Mouse (Mus musculus) frontal cortex, postnatal 14 days (tissue): Measurements from ENCODE around the gene Xylb.

ENCODE experiments used
- DNase-seq, 2 experiments: peaks; one replicate each; pipeline ENCODE4 v3.0.0; 2022; ENCODE audit warnings: low spot score in 2 of 2

The Xylb gene

DNA sequence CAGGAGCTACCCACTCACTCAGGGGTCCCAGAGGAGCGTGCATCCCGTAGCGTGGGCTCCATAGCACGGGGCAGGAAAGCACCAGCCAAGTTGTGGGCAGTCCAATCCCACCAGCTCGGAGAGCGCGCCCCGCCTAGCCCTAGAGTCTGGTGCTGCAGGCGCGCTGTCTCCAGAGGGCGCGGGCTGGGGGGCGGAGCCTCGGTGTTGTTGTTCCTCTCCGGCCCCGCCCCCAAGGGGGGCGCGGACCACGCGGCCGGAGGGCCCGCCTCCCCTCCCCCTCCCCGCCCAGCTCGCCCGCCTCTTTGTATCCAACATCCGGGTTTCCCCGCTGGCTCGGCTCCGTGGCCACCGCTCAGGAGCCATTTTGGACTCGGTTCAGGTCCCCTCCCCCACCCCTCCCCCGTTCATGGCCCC, 44.6 kb downstream of the Xylb start, which contains the start of gene Acvr2b:
TSS of gene Acvr2b (plus strand) at position 318 of the 414 bp plus-strand sequence.
- peak; percentile 84 to 86 for DNase-seq

DNA sequence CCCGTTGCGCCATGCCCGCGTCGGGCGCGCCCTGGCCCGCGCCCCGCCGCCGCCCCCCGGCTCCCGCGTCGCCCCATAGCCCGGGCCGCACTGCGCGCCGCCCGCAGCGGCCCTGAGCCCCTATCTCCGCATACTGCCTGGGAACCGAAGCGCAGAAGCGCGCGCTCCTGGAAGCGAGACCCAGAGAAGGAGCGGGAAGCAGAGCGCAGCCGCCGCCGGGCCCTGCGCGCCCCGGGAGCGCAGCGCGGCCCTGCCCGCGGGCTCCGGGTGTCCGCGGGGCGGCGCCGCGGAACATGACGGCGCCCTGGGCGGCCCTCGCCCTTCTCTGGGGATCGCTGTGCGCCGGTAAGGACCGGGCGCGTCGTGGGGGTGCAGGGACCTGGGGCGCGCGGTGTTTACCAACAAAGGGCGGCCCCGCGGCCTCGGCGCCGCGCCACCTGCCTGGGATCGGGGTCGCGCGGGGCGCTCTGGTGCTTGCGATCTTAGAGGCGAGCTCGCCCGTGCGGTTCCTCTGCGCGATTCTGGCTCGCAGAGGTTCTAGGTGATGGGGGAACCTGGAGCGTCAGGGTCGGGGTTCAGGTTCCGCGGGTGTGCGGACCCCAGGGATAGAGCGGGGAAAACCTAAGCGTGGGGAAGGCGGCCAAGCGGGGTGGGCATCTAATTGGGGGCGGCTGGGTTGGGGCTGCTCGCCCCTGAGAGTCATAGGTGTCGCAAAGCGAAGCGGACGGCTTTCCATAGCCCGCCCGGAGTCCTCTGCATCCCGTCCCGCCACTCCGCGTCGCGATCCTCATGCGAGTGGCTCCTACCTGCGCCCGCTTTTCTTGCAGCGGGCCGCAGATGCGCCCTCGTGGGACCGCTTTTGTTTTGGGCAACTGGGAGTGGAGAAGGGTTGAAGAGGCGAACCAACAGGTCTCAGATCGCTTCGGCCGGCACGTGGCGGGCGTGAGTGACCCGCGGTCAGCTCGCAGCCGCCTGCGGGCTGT, 45.4 kb downstream of the Xylb start:
- peak; percentile 33 to 48 for DNase-seq

DNA sequence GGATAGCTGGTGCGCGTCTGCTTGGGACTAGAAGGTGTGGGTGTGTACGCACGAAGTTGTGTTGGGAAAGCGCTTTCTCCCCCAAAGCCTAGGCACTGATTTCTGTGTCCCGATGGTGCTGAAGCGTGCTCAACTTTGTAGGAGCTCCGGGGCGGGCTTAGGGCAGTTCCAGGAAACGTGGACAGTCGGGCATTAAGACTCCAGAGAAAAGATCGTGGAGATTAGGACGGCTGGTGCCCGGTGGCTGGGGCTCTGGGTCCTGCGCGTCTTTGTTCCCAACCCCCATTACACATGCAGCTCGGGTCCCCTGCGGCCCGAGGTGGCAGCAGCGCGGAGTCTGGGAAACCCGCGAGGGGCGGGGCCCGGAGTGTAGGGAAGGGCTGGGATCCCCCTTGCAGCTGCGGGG, 46.1 kb downstream of the Xylb start:
- DNase-seq = peak in 1 of 2 experiments; percentile 32

DNA sequence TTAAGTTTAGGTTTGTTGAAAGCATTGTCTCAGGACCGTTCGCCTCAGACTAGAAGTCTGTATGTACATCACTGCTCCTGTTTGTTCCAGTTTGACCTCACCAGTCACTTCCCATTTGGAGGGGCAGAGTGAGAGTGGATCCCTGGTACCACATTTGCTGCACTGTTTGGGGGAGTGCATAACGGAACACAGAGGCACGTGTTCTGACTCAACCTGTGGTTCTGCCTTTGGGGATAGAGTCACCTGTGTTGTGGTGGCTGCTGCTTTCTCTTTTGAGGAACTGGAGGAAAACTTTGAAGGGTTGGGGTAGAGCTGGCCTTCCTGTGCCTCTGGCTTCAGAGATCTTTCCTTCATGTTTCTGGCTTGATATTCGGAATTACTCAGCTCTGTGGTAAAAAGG, 46.9 kb downstream of the Xylb start:
- no peak for DNase-seq

DNA sequence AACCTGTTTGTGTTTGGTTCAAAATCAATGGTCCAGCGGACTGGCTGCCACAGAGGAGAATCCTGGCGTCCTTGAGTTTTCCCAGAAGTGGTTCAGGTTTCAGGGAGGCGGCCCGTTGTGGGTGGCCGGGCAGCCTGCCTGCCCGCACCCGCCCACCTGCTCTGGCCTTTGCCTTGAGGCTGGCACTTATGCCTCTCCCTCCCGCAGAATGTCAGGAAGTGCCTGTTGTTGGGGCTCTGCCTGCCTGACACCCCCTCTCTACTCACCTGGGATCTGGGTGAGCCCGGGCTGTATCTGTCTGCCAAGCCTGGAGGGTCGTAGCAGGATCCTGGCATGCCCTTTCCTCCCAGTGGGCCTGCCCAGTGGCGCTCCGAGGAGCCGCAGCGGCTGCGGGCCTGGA, 50.7 kb downstream of the Xylb start:
- no peak for DNase-seq

DNA sequence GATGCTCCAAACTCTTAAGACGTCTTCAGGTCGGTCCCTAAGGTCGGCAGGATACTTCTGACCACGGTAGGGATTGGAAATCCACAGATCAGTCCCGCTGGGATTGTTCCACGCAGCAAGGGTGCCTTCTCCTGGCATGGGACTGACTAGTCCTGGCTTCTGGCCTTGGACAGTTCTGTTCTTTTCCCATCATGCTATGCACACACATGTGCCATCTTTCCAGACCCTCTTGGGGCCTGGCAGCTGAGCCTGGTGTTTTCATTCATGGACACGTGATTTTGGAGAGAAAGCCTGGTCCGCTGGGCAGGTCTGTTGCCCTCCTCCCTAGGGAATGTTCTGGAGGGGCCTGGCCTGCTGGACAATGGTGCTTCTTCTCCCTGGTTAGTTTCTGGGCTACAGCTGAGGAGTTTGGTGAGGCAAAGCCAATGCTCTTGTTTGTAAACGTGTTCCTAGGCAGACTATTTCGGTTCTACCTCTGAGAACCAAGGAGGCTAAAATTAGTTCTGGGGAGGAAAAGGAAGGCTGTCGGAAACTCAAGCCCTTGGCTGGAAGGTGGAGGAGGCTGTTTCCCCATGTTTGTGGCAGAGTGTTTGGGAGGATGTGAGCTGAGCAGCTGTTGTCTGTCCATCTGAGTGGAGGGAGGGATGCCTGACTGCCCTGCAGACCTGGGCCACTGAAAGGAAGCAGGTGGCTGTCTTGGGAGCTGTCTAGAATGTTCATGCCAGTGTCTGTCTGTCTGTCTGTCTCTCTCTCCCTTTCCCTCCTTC, 51.9 kb downstream of the Xylb start:
- DNase-seq = no peak

DNA sequence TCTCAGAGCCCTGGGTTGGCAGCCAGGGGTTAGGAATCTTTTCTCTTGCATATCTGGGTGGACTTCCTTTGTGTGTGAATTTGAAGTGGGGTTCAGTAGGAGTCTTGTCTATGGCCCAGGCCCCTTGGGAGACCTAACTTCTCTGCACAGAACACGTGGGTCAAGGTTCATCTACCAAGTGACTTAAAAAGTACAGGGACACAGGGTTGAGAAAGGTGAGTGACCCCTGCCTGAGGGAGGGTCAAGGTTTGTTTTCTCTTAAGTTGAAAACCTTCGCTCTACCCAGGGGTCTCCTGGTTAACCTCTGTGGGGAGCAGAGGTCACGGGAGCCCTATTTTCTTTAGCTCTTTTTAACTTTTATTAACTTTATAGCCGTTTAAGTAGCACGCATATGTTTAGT, 52.7 kb downstream of the Xylb start:
- DNase-seq = no peak

DNA sequence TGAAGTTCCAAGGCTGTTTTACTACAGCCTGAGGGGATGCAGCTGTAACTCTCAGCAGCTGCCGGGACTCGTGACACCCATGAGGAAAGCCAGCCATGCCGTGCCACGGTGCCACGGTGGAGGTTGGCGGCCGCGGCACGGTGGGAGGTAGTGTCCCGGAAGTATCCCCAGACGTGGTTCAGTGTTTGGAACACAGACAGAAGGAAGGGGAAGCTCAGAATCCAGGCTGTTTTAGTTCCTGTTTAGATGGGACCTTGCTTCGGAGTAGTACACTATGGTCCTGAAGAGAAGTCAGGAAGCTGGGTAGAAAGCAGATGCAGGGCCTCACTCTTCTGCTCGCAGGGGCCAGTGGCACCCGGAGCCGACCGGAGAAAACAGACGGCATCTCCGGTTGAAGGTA, 60.8 kb downstream of the Xylb start:
- no peak for DNase-seq

DNA sequence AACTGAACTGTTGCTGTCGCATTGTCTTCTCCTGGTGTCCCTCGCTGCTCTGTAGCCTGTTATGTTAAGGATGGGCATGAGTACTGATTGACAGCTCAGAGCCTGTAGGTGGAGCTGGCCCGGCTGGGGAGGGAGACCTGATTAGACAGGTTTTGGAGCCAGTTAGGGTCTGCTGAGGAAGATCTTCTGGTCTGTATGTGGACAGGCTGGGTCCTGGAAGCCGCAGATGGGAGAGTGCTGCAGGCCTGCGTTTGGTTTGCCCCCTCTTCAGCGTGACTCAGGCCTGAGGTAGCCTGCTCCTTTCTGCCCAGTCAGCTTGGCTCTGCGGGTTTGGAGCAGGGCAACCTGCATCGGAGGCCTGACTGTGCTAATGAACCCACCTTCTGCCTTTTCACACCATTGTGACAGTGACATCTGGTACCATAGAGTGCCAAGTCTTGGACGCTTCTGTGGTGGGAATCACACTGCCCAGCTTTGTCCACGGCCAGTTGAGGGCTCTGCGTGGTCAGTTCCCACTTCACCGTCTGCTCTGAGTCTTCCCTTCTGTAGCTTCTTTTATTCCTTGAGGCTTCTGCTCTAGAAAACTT, 62.8 kb downstream of the Xylb start:
- DNase-seq = no peak

DNA sequence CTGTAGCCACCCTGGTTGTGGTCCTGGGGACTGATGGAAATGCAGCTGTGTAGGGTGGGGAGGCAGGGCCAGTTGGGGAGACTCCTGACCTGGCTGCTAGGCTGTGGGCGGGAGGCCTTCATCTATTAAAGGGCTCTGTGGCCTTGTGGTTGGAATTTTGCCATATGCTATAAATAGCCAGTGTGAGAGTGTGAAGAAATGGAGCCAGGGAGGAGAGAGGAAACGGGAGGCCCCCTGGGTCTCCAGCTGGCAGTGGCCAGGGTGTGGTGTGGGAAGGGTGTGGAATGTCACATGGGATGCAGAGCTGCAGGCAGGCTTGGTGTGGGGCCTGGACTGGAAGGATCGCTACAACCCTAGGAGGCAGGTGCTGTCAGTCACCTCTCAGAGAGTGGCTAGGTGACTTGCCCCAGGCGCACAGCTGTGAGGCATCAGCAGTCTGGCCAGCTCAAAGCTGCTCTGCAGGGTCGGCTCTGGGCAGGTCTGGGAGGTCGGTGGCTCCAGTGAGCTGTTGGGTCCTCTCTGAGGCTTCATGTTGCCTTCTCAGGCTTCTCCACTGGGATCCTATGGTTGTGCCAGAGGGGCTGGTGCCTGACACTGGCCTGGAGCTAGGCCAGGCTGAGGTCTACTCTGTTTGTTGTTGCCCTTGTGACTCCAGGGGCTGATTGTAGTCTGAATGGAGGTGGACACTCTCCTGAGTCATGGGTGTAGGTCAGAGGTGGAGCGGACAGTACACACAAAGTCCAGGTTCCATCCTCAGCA, 68.2 kb downstream of the Xylb start:
- DNase-seq = no peak

DNA sequence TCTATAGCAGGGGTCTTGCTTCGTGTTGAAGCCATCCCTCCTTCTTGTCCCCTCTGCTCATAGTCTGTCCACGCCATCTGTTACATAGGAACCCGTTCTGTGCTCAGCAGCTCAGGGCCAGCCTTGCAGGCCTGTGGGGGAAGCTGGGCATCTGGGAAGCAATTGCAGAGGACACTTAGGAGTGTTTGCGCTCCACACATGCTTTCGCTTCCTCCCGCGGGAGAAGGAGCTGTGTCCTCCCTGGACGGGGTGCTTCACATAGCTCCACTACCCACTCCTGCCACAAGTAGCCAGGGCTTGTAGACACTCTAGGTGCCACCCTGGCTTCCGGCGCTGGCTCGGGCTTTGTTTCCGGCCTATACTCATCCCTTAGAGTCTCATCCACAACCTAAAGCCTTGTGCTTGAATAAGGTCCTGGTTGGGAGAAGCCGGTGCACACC, 68.8 kb downstream of the Xylb start:
- DNase-seq = no peak

DNA sequence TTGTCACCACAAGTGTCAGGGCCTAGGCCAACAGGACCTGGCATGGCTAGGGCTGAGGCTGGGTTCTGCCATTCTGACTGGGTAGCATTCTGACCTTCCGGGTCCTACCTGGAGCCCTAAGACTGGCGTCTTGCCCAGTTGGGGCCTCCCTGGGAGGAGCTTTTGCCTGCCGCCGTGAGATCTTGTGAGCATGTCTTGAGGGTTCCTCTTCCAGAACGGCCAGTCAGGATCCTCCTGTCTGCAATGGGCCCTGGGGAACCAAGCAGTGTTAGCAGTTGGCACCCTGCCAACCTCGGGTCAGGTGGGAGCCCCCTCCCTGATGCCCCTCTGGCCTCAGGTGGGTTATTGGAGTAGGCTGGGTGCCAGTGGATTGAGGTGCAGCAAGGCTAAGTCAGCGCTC, 69.3 kb downstream of the Xylb start:
- no peak for DNase-seq

DNA sequence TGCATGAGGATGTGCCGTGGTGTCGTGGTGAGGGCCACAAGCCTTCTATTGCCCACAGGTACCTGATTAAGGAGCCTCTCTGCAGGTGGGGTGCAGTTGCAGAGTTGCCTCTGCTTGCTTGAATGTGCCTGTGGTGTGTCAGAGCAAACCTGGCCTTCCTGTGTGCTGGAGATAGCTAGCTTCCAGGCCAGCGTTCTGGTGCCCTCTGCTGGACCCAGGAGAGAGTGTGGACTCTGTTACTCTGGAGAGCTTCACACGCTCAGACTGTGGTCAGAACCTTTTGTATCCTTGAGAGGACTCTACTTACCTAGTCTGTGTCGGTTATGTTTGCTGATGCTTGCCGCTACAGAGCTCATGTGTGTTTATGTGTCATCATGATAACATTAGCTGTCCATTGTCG, 73.1 kb downstream of the Xylb start:
- DNase-seq = peak; percentile 66 to 70

DNA sequence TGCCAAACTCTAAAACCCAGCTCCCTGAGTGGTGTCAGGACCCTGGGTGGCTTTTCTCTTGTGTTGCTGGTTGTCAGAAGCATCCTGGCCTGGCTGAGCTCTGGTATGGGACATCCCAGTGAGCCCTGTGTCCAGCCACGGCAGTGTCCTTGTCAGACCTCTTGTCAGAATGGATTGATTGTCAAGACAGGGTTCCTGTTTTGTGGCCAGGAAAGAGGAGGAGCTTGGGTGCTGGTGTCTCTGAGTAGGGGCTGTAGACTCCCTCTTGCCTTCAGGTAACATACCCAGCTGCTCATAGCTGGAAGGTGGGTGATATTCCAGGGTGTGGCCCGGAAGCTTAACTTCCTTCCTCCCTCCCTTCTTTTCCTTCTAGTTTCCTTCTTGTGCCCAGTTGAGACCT, 78.7 kb downstream of the Xylb start:
- DNase-seq = no peak

DNA sequence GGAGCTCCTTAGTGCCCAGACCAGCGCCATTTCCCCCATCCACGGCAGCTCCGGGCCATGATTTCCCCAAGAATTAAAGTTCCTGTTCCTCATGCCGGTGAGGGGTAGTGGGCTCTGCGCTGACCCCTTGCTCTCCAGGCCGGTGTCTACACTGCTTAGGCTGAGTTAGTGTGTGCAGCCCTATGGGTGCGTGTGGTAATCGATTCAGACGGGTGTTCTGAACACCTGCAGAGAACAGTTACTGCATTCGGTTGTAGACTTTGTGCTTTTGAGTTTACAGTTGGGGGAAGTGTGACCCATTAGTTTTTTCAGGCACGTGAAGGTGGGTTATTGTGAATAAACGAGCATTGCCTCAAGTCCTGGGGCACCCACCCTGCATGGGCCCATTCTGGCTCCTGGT, 80.9 kb downstream of the Xylb start:
- no peak for DNase-seq

DNA sequence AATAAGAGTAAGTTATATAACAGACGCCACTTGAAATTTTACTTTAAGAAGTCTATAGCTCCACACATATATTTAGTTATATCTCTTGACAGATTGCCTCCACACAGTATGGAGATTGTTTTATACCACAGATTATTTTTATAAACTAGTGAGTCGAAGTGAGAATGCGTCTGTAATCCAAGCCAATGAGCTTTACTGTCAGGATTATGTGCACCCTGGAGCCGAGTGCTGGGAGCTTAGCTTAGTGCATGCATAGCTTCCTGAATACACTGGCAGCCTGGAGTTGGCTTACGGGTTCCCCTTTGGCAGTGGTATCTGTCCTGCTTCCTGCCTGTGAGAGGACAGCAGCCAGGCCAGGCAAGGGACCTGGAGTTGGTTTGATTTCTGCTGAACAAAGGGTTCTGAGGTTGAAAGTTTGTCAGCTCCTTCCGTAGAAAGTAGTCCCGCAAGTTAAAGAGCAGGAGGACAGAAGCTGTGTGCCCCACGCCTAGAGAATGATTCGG, 81.4 kb downstream of the Xylb start:
- DNase-seq = no peak
